Mouse (Mus musculus): Measurements from ENCODE around the gene Olfr1391.
"Not testable (repeated sequence)": the region's sequence is repeated elsewhere in the genome, so short reads cannot be mapped to it uniquely, and the experiment has no call there.

Gene Olfr1391

DNA sequence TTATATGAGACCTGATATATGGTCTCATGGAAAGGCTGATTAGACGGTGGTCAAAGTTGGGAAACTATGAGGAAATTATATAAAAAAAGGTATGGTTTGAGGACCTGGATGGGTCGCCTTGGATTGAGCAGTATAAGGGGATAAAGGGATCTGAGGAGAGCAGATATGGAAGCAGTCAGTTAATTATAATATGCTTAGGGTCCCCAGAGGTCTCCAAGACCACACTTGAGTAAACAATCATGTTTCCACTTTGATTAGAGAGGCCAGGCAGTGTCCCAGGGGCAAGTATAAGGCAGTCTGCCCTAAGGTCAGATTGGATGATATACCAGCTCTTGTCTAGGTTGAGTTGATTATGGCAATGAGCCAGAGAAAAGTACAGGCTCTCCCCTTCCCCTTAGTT is at the start of gene Olfr1391:
Gene Olfr1391, plus strand, starts transcription at position 301 of the 400 bp plus-strand sequence.
- in situ Hi-C loops (cut with MboI, MseI) = no loop called here

DNA sequence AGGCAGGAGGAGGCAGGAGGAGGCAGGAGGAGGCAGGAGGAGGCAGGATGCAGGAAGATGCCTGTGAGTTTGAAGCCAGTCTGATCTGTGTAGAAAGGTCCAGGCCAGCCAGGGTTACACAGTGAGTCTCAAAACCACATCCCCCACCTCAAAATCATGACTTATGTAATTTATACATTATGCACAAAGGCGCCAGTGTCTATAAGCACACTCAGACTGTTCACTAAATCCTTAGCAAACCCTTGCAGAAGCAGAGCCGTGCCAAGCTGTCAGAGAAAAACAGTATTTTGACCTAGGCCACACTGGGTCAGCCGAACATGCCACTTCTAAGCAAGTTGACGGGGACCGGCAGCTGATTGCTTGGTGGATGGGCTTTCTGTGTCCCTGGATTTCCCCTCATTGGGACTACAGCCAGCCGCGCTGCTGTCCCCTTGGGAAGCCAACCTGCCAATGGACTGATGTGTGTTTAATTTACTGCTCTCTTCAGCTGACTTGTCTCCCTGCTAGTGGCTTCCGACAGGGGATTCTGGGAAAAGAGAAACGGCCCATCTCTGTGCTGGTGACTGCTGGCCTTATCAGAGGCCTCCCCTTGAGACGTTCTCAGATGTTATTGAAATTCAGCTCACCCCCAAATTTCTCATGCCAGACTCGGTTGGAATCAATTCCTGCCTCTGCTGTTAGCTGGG is 48.6 kb upstream of the Olfr1391 start:
- in situ Hi-C loops (cut with MboI, MseI) = no loop called here

DNA sequence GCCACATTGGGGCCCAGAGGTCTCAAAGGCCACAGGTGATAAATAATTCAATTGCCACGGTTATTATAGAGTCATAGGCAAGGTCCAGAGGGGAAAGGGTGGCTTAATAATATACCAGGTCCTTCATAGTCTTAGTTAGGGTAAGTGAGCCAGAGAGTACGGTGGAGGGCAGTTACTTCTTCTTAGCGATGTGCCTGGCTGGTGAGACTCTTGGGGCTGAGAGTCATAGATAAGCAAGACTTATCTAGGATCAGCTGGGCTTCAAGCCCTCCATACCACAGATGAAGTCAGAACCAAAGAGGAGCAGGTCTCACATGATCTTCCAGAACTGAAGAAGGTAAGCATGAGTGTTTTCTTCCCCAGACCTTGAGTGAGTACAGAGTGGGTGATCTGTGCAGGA is 44.3 kb upstream of the Olfr1391 start, which contains the start of gene Olfr1393:
Gene Olfr1393, plus strand, starts transcription at position 83 of the 400 bp plus-strand sequence.
- in situ Hi-C loops (cut with MboI, MseI) = no loop called here

DNA sequence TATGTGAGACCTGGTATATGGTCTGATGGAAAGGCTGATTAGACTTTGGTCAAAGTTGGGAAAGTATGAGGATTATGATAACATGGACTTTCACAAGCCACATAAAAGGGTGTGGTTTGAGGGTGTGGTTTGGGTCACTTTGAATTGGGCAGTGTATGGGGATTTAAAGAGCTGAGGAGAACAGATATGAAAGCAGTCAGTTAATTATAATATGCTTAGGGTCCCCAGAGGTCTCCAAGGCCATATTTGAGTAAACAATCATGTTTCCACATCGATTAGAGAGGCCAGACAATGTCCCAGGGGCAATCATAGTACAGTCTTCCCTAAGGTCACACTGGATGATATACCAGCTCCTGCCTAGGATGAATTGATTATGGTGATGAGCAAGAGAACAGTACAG is 37.6 kb upstream of the Olfr1391 start, which contains the start of gene Olfr1392:
Gene Olfr1392, plus strand, starts transcription at position 301 of the 400 bp plus-strand sequence.
- in situ Hi-C loops (cut with MboI, MseI) = not testable (repeated sequence)

DNA sequence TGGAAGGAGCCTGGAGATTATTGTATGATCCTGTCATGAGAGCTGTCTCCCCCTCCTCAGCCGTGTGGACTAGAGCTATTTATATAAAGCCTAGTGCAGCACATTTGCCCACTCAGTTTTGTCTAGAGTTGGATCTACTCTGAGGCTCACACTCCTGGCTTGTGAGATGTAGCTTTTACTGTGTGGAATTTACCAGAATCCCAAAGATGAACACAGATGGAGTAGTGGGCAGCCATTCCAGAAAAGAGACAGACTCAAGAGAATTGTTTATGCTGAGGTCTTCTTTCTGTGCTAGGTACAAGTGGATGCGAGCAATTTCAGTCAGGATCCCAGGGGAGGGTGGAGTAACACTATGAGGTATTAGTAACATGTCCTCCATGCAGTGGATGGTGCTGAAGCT is 35.3 kb upstream of the Olfr1391 start:
- in situ Hi-C loops (cut with MboI, MseI) = no loop called here

DNA sequence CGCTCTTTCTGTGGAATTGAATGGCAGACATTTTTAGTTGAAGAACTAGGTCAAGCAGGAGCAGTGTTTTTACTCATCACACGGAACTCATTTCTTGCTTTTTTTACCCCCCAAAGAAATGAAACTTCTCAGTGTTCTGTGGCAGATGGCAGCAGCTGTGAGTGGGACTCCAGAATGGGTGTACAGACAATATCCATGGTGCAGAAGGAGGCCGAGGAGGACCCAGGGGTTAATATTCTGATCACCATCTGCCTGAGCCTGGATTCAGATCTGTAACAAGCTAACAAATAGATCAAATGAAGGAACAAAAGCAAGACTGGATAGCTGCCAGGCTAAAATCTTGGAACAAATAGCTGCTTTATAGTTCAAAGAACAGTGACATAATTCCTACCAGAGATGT is 29.8 kb upstream of the Olfr1391 start:
- in situ Hi-C loops (cut with MboI, MseI) = no loop called here

DNA sequence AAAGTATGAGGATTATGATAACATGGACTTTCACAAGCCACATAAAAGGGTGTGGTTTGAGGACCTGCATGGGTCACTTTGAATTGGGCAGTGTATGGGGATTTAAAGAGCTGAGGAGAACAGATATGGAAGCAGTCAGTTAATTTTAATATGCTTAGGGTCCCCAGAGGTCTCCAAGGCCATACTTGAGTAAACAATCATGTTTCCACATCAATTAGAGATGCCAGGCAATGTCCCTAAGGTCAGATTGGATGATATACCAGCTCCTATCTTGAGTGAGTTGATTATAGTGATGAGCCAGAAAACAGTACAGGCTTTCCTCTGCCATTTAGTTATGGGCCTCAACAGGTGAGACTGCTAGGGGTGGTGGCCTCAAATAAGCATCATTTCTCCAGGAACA is 18.1 kb upstream of the Olfr1391 start, which contains the start of gene Olfr10:
Gene Olfr10, plus strand, starts transcription at position 301 of the 400 bp plus-strand sequence.
- in situ Hi-C loops (cut with MboI, MseI) = no loop called here

DNA sequence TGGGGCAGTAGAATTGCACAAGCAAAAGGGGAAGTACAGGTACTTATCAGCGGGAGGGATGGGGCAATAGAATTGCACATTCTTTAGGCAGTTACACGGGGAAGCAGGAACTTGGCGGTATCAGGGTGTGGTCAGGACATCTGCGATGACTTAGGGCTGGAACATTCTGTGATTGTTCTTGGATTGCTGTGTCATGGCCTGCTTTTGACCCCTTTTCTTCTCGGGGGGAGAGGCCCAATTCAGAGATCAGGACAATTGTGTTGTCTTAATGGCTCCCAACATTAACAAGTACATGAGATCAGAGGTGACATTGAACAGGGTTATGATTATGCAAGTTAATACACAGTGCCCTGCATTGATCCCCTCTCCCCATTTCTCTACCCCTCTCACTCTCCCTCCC is 14.0 kb upstream of the Olfr1391 start:
- in situ Hi-C loops (cut with MboI, MseI) = not testable (repeated sequence)

DNA sequence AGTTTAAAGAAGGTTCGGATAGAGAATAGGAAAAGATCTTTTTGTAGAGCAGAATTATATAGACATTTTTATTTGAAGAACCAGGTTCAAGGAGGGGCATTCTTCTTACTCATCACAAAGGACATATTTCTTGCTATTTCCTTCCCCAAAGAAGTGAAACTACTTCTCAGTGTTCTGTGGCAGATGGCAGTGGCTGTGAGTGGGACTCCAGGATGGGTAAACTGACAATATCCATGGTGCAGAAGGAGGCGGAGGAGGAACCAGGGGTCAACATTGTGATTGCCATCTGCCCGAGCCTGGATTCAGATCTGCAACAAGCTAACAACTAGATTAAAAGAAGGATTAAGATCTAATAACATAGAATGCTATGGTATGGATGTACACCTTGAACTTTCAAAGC is 4.2 kb downstream of the Olfr1391 start:
- in situ Hi-C loops (cut with MboI, MseI) = no loop called here

DNA sequence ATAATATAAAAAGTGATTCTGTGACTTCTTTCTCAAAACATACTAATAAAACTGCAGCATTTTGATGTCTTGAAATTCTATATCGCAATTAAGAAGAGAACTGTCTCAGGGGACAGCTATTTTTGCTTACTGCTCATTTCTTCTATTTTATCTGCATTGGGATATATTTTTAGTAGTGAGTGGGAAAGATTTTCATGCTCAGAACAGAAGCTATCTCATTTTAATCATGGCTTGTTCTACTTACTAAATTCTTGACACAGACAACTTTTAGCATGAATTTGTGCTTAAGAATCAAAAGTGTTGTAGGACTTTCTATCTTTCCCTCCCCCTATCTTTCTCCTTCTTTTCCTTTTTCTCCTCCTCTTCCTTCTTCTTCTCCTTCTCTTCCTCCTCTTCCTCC is 7.1 kb downstream of the Olfr1391 start:
- in situ Hi-C loops (cut with MboI, MseI) = no loop called here

DNA sequence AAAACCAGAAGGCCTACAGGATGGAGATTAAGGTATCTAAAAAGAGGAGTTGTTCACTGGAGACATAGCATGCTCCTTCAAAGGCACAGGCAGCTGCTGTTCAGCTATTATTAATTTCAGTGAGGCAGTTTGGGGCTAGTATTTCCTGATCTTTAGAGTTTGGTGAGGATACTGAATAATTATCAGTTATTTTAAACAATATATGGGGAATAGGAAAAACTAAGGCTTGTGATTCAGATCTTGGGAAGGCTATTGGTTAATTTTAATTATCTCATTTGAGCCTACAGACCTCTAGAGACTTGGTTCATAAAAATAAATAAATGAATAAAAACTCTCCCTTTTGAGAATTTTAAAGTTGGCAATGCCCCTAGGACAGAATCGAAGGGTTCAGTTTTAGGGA is 12.3 kb downstream of the Olfr1391 start, which contains the start of gene Olfr1390:
Gene Olfr1390, plus strand, starts transcription at position 301 of the 400 bp plus-strand sequence.
- in situ Hi-C loops (cut with MboI, MseI) = no loop called here

DNA sequence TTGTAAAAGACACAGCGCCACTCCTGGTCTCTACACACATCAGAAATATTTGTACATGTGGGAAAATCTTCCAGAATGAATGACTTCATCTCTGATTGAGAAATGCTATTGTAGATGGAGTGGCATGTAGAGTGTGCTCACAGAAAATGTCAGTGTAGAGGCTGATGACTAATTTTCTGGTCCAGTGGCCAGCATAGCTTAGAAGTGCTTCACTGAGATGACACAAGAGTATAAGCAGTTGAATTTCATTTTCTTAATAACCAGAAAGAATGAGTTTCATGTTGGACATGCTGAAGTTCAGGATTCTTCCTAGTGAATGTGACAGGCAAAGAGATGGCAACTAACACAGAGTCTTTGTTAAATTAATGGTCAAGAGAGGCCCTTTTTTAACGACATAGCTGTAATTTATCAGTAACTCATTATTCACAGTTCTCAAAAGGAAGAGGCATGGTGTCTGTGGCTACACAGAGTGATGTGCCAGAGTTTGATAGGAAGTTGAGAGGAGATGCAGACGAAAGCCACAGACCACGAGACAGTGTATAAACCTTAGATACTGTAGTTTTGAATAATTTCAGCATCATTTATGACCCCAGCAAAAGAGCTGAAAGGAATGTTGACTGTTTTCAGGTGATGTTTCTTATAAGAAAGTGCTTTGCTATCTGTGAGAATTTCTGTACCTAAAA is 14.7 kb downstream of the Olfr1391 start:
- in situ Hi-C loops (cut with MboI, MseI) = no loop called here
